Mouse (Mus musculus): ENCODE results near the gene Olfr543.

DNA sequence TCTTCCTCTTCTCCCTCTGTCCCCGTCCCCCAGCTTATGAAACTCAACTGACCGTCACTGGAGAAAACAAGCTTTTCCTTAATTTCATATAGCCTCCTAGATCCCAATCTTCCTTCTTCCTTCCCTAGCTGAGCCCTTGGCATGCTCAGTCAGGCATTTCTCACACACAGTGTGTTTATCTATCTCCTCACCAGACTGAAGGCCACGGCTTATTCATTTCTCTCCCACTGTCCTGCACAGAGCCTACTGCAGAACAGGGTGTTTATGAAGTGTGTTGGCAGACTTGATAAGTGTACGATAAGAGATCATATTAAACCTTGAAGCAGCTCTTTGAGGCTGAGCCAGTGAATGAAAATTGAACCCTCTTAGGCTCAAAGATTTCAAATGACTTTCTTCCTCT, 658 bp downstream of the Olfr543 start:
- TF ChIP-seq CTCF (IDR thresholded peaks at IDR 0.05; ENCODE audit: low read depth) (no peak), EP300 (optimal IDR thresholded peaks at IDR 0.05) (no peak)
